ENCODE assay signal across 8 mouse cellular contexts in genomic region chr5:143179179-143179578, GRCm38 (mm10). TPM values are rescaled to one million over a fixed set of nuclear protein-coding genes. Genes with fewer than 3 reads are reported as not detected.
DNase-seq lines count a peak whose midpoint lies in the region; ATAC-seq and TF ChIP-seq lines count a peak whose summit lies in the region.

No protein-coding gene starts in this region.

- intact Hi-C loops in heart, adult 2 months (cut with DNase I) = no loop called here

- TF ChIP-seq CTCF in heart, adult 2 months (IDR thresholded peaks at IDR 0.05) = peak; percentile 64
- peak; percentile 21; the same call in 1 of the 2 replicates for TF ChIP-seq CTCF in cortical plate, adult 2 months (IDR thresholded peaks at IDR 0.05; ENCODE audit: extremely low read depth, insufficient read depth, low read length)

- no peak for DNase-seq in heart, adult 2 months
- no peak for DNase-seq in heart, embryonic 10.5 days (ENCODE audit: low spot score)
- DNase-seq in B cell, adult 2 months = peak; percentile 32 to 39
- no peak for DNase-seq in neural tube, embryonic 11.5 days (ENCODE audit: low spot score)
- DNase-seq in layer of hippocampus, postnatal 36 days = no peak
- no peak for DNase-seq in right cerebral cortex, adult 2 months (ENCODE audit: low spot score in 2 of 2)

- 42% methylated on average over 6 of the region's 6 CpGs for WGBS in heart, adult 2 months
- WGBS in heart, embryonic 10.5 days = 42% methylated on average over 6 of the region's 6 CpGs
- 42% methylated on average over 6 of the region's 6 CpGs for WGBS in intestine, embryonic 16.5 days
- 45% methylated on average over 6 of the region's 6 CpGs for WGBS in neural tube, embryonic 11.5 days

- H3K36me3 ChIP-seq in heart, adult 2 months (ENCODE audit: control insufficient read depth, insufficient read depth, low read length) = peaks cover 3% of the 10 kb centered on the region; the same call in 1 of the 2 replicates
- peaks cover 43% of the 10 kb centered on the region for H3K36me3 ChIP-seq in heart, embryonic 10.5 days
- peaks cover 27% of the 10 kb centered on the region for H3K36me3 ChIP-seq in intestine, embryonic 16.5 days (ENCODE audit: control insufficient read depth, insufficient read depth, low read length)
- H3K36me3 ChIP-seq in neural tube, embryonic 11.5 days (ENCODE audit: control insufficient read depth, insufficient read depth, low read length) = peaks cover 27% of the 10 kb centered on the region

- H3K9ac ChIP-seq in heart, adult 2 months (ENCODE audit: low read depth, low read length) = no peak overlapping the region
- H3K9ac ChIP-seq in intestine, embryonic 16.5 days (ENCODE audit: low read depth, low read length) = no peak overlapping the region
- H3K9ac ChIP-seq in neural tube, embryonic 11.5 days (ENCODE audit: low read length) = no peak overlapping the region

- ATAC-seq in intestine, embryonic 16.5 days = no peak
- no peak for ATAC-seq in neural tube, embryonic 11.5 days (ENCODE audit: insufficient read depth, low FRiP score, low TSS enrichment)

- no peaks in the 10 kb centered on the region for H3K9me3 ChIP-seq in heart, embryonic 10.5 days
- H3K9me3 ChIP-seq in intestine, embryonic 16.5 days (ENCODE audit: control insufficient read depth, low read length) = peaks cover 6% of the 10 kb centered on the region
- 0 out of 2 replicates have a peak, but pooled peaks cover 2% of the 10 kb centered on the region for H3K9me3 ChIP-seq in neural tube, embryonic 11.5 days (ENCODE audit: control insufficient read depth, low read length)

- H3K79me2 ChIP-seq in heart, adult 2 months (replicated peaks; ENCODE audit: control insufficient read depth, insufficient read depth, low read length) = no peaks in the 10 kb centered on the region

- H3K4me2 ChIP-seq in intestine, embryonic 16.5 days (ENCODE audit: low read depth, low read length) = peak overlapping the region; percentile 54
- H3K4me2 ChIP-seq in neural tube, embryonic 11.5 days (ENCODE audit: low read depth) = no peak overlapping the region

- peaks cover 1% of the 10 kb centered on the region; the same call in 1 of the 2 replicates for H3K4me1 ChIP-seq in heart, adult 2 months (ENCODE audit: control insufficient read depth, insufficient read depth, low read length)
- peaks cover 17% of the 10 kb centered on the region for H3K4me1 ChIP-seq in heart, embryonic 10.5 days
- no peaks in the 10 kb centered on the region for H3K4me1 ChIP-seq in cortical plate, adult 2 months (ENCODE audit: control insufficient read depth, insufficient read depth, low read length)
- H3K4me1 ChIP-seq in intestine, embryonic 16.5 days (ENCODE audit: control insufficient read depth, insufficient read depth, low read length) = peaks cover 9% of the 10 kb centered on the region
- H3K4me1 ChIP-seq in neural tube, embryonic 11.5 days (ENCODE audit: control insufficient read depth, insufficient read depth, low read length) = peaks cover 4% of the 10 kb centered on the region; the same call in 1 of the 2 replicates

- H3K27me3 ChIP-seq in heart, adult 2 months (ENCODE audit: control insufficient read depth, insufficient read depth, low read length) = no peaks in the 10 kb centered on the region
- H3K27me3 ChIP-seq in heart, embryonic 10.5 days (ENCODE audit: insufficient read depth, poor library complexity, severe bottlenecking) = no peaks in the 10 kb centered on the region
- H3K27me3 ChIP-seq in intestine, embryonic 16.5 days (replicated peaks; ENCODE audit: control insufficient read depth, insufficient read depth, low read length) = no peaks in the 10 kb centered on the region
- no peaks in the 10 kb centered on the region for H3K27me3 ChIP-seq in neural tube, embryonic 11.5 days (ENCODE audit: control insufficient read depth, insufficient read depth, low read length)

- TF ChIP-seq POLR2A in heart, adult 2 months (IDR thresholded peaks at IDR 0.05; ENCODE audit: insufficient read depth, low read depth, low read length) = no peak
- no peak for TF ChIP-seq POLR2A in cortical plate, adult 2 months (IDR thresholded peaks at IDR 0.05; ENCODE audit: extremely low read depth, insufficient read depth, low read length)

- no peak overlapping the region for H3K4me3 ChIP-seq in heart, adult 2 months
- no peak overlapping the region for H3K4me3 ChIP-seq in heart, embryonic 10.5 days
- H3K4me3 ChIP-seq in cortical plate, adult 2 months (ENCODE audit: insufficient read depth, low read length) = no peak overlapping the region; the same call in 1 of the 2 replicates
- H3K4me3 ChIP-seq in intestine, embryonic 16.5 days (ENCODE audit: low read length) = peak overlapping the region; percentile 72; the same call in 1 of the 2 replicates
- H3K4me3 ChIP-seq in neural tube, embryonic 11.5 days (ENCODE audit: low read depth, low read length) = peak overlapping the region; percentile 4; the same call in 1 of the 2 replicates

- TF ChIP-seq EP300 in heart, adult 2 months (IDR thresholded peaks at IDR 0.05; ENCODE audit: insufficient read depth, low read depth, low read length) = no peak

- no peak overlapping the region for H3K27ac ChIP-seq in heart, adult 2 months
- H3K27ac ChIP-seq in heart, embryonic 10.5 days = no peak overlapping the region
- H3K27ac ChIP-seq in cortical plate, adult 2 months (ENCODE audit: insufficient read depth, low read length) = no peak overlapping the region
- H3K27ac ChIP-seq in intestine, embryonic 16.5 days (ENCODE audit: low read length) = no peak overlapping the region
- no peak overlapping the region for H3K27ac ChIP-seq in neural tube, embryonic 11.5 days (ENCODE audit: low read depth, low read length)

RNA-seq across cellular contexts. Expression of gene Rbak, which starts 1.4 kb away (rescaled TPM):
- 1 to 10 TPM; 4.3 to 4.4 TPM for total RNA-seq in heart, adult 2 months (2021)
- 1.9 and 3.6 TPM in 2 replicates for polyA plus RNA-seq in heart, adult 2 months (2012; rRNA removed)
- 8.9 and 12.3 TPM in 2 replicates for polyA plus RNA-seq in heart, embryonic 10.5 days (2016; fragmentation: Nextera tagmentation; extraction: Ambion mirVana)
- polyA plus RNA-seq in cortical plate, adult 2 months (2012; rRNA removed) = 10.0 and 12.5 TPM in 2 replicates
- polyA plus RNA-seq in intestine, embryonic 16.5 days (2015; fragmentation: Nextera tagmentation; extraction: Ambion mirVana) = 5.0 and 5.6 TPM in 2 replicates
- 11.6 and 12.2 TPM in 2 replicates for polyA plus RNA-seq in neural tube, embryonic 11.5 days (2014; fragmentation: Nextera tagmentation; extraction: Ambion mirVana)
- 10 to 100 TPM; 13.5 to 16.5 TPM for total RNA-seq in layer of hippocampus, postnatal 36 days (2021)

RNA-seq across cellular contexts. Expression of gene Spdye4b, which starts 1.6 kb away (rescaled TPM):
- not detected for total RNA-seq in heart, adult 2 months (2021)
- not detected in 2 replicates for polyA plus RNA-seq in heart, adult 2 months (2012; rRNA removed)
- not detected in 2 replicates for polyA plus RNA-seq in heart, embryonic 10.5 days (2016; fragmentation: Nextera tagmentation; extraction: Ambion mirVana)
- polyA plus RNA-seq in cortical plate, adult 2 months (2012; rRNA removed) = not detected in 2 replicates
- polyA plus RNA-seq in intestine, embryonic 16.5 days (2015; fragmentation: Nextera tagmentation; extraction: Ambion mirVana) = not detected in 2 replicates
- polyA plus RNA-seq in neural tube, embryonic 11.5 days (2014; fragmentation: Nextera tagmentation; extraction: Ambion mirVana) = not detected in 2 replicates
- not detected for total RNA-seq in layer of hippocampus, postnatal 36 days (2021)

RNA-seq across cellular contexts. Expression of gene Olfr718-ps1, which starts 31.8 kb away (rescaled TPM):
- not detected for total RNA-seq in heart, adult 2 months (2021)
- not detected in 2 replicates for polyA plus RNA-seq in heart, adult 2 months (2012; rRNA removed)
- polyA plus RNA-seq in heart, embryonic 10.5 days (2016; fragmentation: Nextera tagmentation; extraction: Ambion mirVana) = 0.04 and 0.09 TPM in 2 replicates
- polyA plus RNA-seq in cortical plate, adult 2 months (2012; rRNA removed) = not detected in 2 replicates
- polyA plus RNA-seq in intestine, embryonic 16.5 days (2015; fragmentation: Nextera tagmentation; extraction: Ambion mirVana) = not detected in 2 replicates
- not detected in 2 replicates for polyA plus RNA-seq in neural tube, embryonic 11.5 days (2014; fragmentation: Nextera tagmentation; extraction: Ambion mirVana)
- total RNA-seq in layer of hippocampus, postnatal 36 days (2021) = under 1 TPM in 1 of 2 experiments, not detected in 1; 0.20 TPM

RNA-seq across cellular contexts. Expression of gene Spdye4a, which starts 47.5 kb away (rescaled TPM):
- not detected for total RNA-seq in heart, adult 2 months (2021)
- 0.14 TPM in 1 of 2 replicates, not detected in the other for polyA plus RNA-seq in heart, adult 2 months (2012; rRNA removed)
- polyA plus RNA-seq in heart, embryonic 10.5 days (2016; fragmentation: Nextera tagmentation; extraction: Ambion mirVana) = not detected in 2 replicates
- polyA plus RNA-seq in cortical plate, adult 2 months (2012; rRNA removed) = 0.11 TPM in 1 of 2 replicates, not detected in the other
- polyA plus RNA-seq in intestine, embryonic 16.5 days (2015; fragmentation: Nextera tagmentation; extraction: Ambion mirVana) = not detected in 2 replicates
- not detected in 2 replicates for polyA plus RNA-seq in neural tube, embryonic 11.5 days (2014; fragmentation: Nextera tagmentation; extraction: Ambion mirVana)
- total RNA-seq in layer of hippocampus, postnatal 36 days (2021) = not detected

RNA-seq across cellular contexts. Expression of gene Zfp12, which starts 55.8 kb away (rescaled TPM):
- 1 to 10 TPM; 7.9 to 8.2 TPM for total RNA-seq in heart, adult 2 months (2021)
- polyA plus RNA-seq in heart, adult 2 months (2012; rRNA removed) = 6.7 and 12.7 TPM in 2 replicates
- polyA plus RNA-seq in heart, embryonic 10.5 days (2016; fragmentation: Nextera tagmentation; extraction: Ambion mirVana) = 8.3 and 11.7 TPM in 2 replicates
- 21.9 and 22.7 TPM in 2 replicates for polyA plus RNA-seq in cortical plate, adult 2 months (2012; rRNA removed)
- polyA plus RNA-seq in intestine, embryonic 16.5 days (2015; fragmentation: Nextera tagmentation; extraction: Ambion mirVana) = 7.4 and 8.0 TPM in 2 replicates
- polyA plus RNA-seq in neural tube, embryonic 11.5 days (2014; fragmentation: Nextera tagmentation; extraction: Ambion mirVana) = 25.5 and 27.6 TPM in 2 replicates
- 10 to 100 TPM; 33.0 to 35.7 TPM for total RNA-seq in layer of hippocampus, postnatal 36 days (2021)

Comparison
In these comparisons a context has a peak if more than half of its experiments do, and no peak if none do; other contexts are left out.
1. DNase-seq: peak in B cell, adult 2 months (2 of 2); none in heart, adult 2 months (0 of 2), heart, embryonic 10.5 days (single experiment), neural tube, embryonic 11.5 days (single experiment), layer of hippocampus, postnatal 36 days (0 of 2) and right cerebral cortex, adult 2 months (0 of 2).
2. H3K4me3 ChIP-seq: peak in intestine, embryonic 16.5 days (single experiment) and neural tube, embryonic 11.5 days (single experiment); none in heart, adult 2 months (single experiment), heart, embryonic 10.5 days (single experiment) and cortical plate, adult 2 months (single experiment).